Mouse (Mus musculus) kidney, embryonic 16.5 days (tissue): ENCODE results near the gene Gm15155. TPM values are rescaled to one million over a fixed set of nuclear protein-coding genes. Genes with fewer than 3 reads are reported as not detected.

Source experiments
- ATAC-seq: fragments of 200-750 bp; cut with Nextera tagmentation; 2 replicates; pipeline ENCODE4 v1.8.0; 2017; ENCODE audit warnings: moderate TSS enrichment; ENCODE audit not compliant: low FRiP score, low TSS enrichment
- H3K27ac ChIP-seq: fragments of 300-500 bp; sonication (generic); 2 replicates; pipeline ENCODE4 v1.5.1; 2014; ENCODE audit warnings: low read length
- H3K27me3 ChIP-seq: fragments of 300-500 bp; sonication (generic); 2 replicates; pipeline ENCODE4 v1.6.1; 2014; ENCODE audit warnings: low read length, control low read depth, mixed read lengths; ENCODE audit not compliant: insufficient read depth
- H3K36me3 ChIP-seq: fragments of 300-500 bp; sonication (generic); 2 replicates; pipeline ENCODE4 v1.6.1; 2014; ENCODE audit warnings: low read length, control low read depth, mixed read lengths; ENCODE audit not compliant: insufficient read depth
- H3K4me1 ChIP-seq: fragments of 300-500 bp; sonication (generic); 2 replicates; pipeline ENCODE4 v1.6.1; 2014; ENCODE audit warnings: low read length, control low read depth, mixed read lengths; ENCODE audit not compliant: insufficient read depth
- H3K4me2 ChIP-seq: fragments of 300-500 bp; sonication (generic); replicated peaks from 2 replicates; pipeline ENCODE4 v1.6.1; 2014; ENCODE audit warnings: low read depth, low read length
- H3K4me3 ChIP-seq: fragments of 300-500 bp; sonication (generic); 2 replicates; pipeline ENCODE4 v1.5.1; 2014; ENCODE audit warnings: mild to moderate bottlenecking, low read length
- H3K9ac ChIP-seq: fragments of 300-500 bp; sonication (generic); replicated peaks from 2 replicates; pipeline ENCODE4 v1.6.1; 2014; ENCODE audit warnings: low read length
- H3K9me3 ChIP-seq: fragments of 300-500 bp; sonication (generic); 2 replicates; pipeline ENCODE4 v1.6.1; 2016; ENCODE audit warnings: low read length, control low read depth
- WGBS: fragments of 180-500 bp; shearing (Covaris S2); extraction: QIAGEN DNeasy Blood & Tissue Kit; methylation state at CpG from one replicate; pipeline ENCODE4 v1.1.7; 2014; 5-methylcytosine and 5-hydroxymethylcytosine counted together
- polyA plus RNA-seq: library from polyadenylated mRNA; unstranded; fragments of >200 nt; fragmentation: Nextera tagmentation; extraction: Ambion mirVana; gene quantifications from 2 replicates; pipeline ENCODE4 v1.2.1, GENCODE M21; 2015

The Gm15155 gene
- polyA plus RNA-seq, result not detected in 2 replicates

DNA sequence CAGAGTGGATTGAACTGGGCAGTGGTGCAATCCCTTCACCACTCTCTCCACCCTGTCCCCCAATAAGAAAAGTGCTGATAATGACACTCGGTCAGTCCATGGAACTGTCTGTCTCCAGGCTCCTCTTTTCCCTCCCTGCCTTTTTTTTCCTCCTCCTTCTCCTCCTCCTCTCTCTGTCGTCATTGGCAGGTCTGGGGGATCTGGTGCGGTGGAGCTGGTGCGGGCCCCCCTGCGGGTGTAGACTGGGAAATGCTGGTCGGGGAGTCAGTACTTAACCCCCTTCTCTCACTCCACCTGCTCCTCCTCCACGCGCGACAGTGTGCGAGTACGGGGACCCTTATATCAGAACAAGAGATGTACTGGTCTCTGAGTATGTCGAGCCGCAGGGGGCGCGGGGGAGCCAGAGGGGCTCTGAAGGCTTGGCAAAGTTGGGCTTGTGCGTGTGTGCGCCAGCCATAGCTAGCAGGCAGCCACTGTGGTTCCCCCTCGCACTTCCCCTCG is at the start of gene Gm15155:
TSS of gene Gm15155 (plus strand) at position 401 of the 501 bp plus-strand sequence.
- Histone ChIP-seq H3K9me3 (no peaks in the 10 kb centered on the region), H3K4me3 (peak within 1 kb of the TSS; percentile 51), H3K36me3 (no peaks in the 10 kb centered on the region), H3K4me1 (no peaks in the 10 kb centered on the region), H3K27me3 (peaks cover 42% of the 10 kb centered on the region), H3K9ac (0 out of 2 replicates have a peak within 1 kb of the TSS, but pooled peaks have one; percentile 26), H3K4me2 (peak within 1 kb of the TSS; percentile 93), H3K27ac (no peak within 1 kb of the TSS)
- WGBS, result 28% methylated on average over 18 of the region's 19 CpGs
- ATAC-seq, result peak; percentile 18; the same call in 1 of the 2 replicates

DNA sequence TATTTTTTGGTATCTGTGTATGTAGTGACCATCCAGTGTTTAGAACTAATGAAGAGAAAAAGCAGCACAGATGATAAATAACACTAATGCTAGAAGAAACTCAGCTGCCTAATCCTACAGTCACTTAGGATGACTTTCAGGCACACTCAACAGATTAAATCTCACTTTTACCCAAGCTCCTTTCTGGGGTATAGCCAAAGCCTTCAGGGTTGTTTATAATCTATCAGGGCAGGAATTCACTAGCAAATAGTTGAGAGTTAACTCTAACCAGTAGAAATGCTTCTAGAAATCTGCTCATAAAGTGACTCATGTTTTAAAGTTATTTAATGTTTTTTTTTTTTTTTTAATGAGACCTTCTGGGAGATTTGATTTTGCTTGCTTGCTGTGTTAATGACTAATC is 44.8 kb upstream of the Gm15155 start:
- Histone ChIP-seq H3K27ac (no peak overlapping the region), H3K4me3 (no peak overlapping the region), H3K27me3 (no peaks in the 10 kb centered on the region), H3K36me3 (no peaks in the 10 kb centered on the region), H3K4me1 (no peaks in the 10 kb centered on the region), H3K9me3 (no peaks in the 10 kb centered on the region), H3K9ac (no peak overlapping the region), H3K4me2 (no peak overlapping the region)
- ATAC-seq, result no peak

DNA sequence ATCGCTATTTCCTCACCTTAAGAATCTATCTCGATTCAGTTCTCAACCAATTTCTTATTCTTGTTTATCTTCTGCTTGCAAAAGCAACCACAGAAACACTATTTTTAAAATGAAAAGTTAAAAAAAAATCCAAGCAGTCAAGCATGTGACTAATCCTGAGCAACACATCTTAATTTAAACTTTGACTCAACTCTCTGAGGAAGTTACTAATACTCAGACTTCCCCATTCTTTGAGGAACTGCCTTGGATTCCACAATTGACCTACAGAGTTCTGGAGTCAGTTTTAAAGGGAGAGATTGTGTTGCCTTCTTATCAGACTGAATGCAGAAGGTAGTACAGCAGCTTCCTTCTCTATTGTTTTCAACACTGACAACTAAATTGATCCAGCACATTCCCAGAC is 40.0 kb upstream of the Gm15155 start:
- H3K27me3 ChIP-seq, result no peaks in the 10 kb centered on the region
- H3K27ac ChIP-seq, result no peak overlapping the region
- 84% methylated on average over 2 of the region's 2 CpGs for WGBS
- H3K4me1 ChIP-seq, result no peaks in the 10 kb centered on the region
- no peak overlapping the region for H3K4me3 ChIP-seq
- ATAC-seq, result no peak
- H3K36me3 ChIP-seq, result no peaks in the 10 kb centered on the region
- H3K9me3 ChIP-seq, result no peaks in the 10 kb centered on the region
- no peak overlapping the region for H3K9ac ChIP-seq
- no peak overlapping the region for H3K4me2 ChIP-seq

DNA sequence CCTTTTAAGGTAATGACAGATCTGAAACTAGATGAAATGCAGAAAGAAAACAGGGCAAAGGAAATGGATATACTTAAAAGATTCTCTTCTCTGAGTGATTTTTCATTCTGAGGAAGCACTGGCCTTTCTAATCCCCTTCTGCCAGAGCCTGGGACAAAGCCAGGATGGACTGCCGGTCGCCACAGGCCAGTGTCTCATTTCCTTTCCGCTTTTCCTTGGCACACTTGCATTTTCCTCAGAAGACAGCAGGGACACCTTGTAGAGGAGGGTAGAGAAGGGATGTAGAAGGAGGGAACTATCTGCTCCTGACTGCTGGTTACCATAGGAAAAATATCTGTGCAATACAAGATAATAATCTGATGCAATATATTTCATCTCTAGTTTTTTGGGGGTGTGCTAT is 33.1 kb upstream of the Gm15155 start:
- WGBS, result 86% methylated on average over 3 of the region's 3 CpGs
- H3K4me2 ChIP-seq, result no peak overlapping the region
- no peak for ATAC-seq
- no peak overlapping the region for H3K27ac ChIP-seq
- no peak overlapping the region for H3K9ac ChIP-seq
- no peaks in the 10 kb centered on the region for H3K4me1 ChIP-seq
- H3K9me3 ChIP-seq, result no peaks in the 10 kb centered on the region
- H3K4me3 ChIP-seq, result no peak overlapping the region
- no peaks in the 10 kb centered on the region for H3K27me3 ChIP-seq
- H3K36me3 ChIP-seq, result no peaks in the 10 kb centered on the region

DNA sequence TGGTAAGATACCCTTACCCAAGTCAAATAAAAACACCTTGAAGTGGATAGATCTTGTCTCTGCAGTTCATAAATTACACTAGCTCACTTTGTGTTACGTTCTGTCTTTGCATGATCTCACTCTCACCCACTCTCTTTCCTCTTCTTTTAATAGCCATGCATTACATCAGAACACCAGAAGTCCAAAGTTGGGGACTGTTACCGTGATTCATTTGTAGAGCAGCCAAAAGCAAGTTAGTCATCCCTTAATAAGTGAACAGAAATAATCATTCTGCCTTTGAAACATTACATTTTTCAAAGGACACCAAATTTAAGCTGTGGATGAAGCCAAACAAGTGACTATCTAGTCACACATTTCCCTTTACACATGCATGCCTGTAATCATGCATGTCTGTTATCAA is 32.1 kb upstream of the Gm15155 start:
- WGBS, result 73% methylated on average over 2 of the region's 2 CpGs

DNA sequence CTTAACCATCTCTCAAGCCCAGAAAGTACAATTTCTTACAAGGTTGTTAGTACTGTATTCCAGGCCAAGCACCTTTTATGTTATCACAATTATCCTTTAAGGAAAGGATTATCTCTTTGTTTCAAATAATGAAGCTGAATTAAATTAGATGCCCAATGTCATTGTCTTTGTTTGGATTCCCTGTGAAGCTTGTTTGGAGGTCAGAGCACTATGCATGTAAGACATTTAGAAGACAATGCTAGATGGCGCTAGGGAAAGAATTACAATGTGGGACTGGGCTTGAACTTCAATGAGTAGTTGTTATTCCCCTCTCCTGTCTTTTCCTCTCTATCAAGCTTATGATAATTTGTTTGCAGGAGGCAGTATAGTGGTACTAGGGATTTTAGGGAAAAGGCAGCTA is 29.9 kb upstream of the Gm15155 start:
- no peak overlapping the region for H3K9ac ChIP-seq
- no peak overlapping the region for H3K27ac ChIP-seq
- no peaks in the 10 kb centered on the region for H3K4me1 ChIP-seq
- no peaks in the 10 kb centered on the region for H3K9me3 ChIP-seq
- no peak for ATAC-seq
- 75% methylated on average over 1 of the region's 1 CpGs for WGBS
- H3K36me3 ChIP-seq, result no peaks in the 10 kb centered on the region
- no peak overlapping the region for H3K4me2 ChIP-seq
- H3K27me3 ChIP-seq, result no peaks in the 10 kb centered on the region
- no peak overlapping the region for H3K4me3 ChIP-seq

More for the DNA sequence above, 32.1 kb upstream of the Gm15155 start:
- no peaks in the 10 kb centered on the region for H3K9me3 ChIP-seq
- H3K4me1 ChIP-seq, result no peaks in the 10 kb centered on the region
- H3K4me2 ChIP-seq, result no peak overlapping the region
- no peak overlapping the region for H3K9ac ChIP-seq
- no peaks in the 10 kb centered on the region for H3K27me3 ChIP-seq
- H3K36me3 ChIP-seq, result no peaks in the 10 kb centered on the region
- H3K27ac ChIP-seq, result no peak overlapping the region
- H3K4me3 ChIP-seq, result no peak overlapping the region
- ATAC-seq, result no peak

DNA sequence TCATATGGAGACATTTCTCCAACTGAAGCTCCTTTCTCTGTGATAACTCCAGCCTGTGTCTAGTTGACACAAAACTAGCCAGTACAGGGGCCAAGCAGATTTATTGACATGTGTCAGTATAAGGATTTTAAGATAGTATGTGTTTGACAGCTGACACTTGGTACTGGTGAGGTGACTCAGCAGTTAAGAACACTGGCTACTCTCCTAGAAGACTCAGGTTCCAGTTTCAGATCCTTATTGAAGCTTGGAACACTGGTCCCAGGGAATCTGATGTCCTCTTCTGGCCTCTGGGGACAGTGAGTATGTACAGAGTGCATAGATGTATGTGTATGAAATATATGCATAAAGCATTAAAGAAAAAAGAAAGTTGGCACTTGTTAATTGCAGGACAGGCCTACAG is 28.2 kb upstream of the Gm15155 start:
- H3K27ac ChIP-seq, result no peak overlapping the region
- no peak overlapping the region for H3K4me2 ChIP-seq
- H3K9ac ChIP-seq, result no peak overlapping the region
- H3K9me3 ChIP-seq, result no peaks in the 10 kb centered on the region
- H3K4me3 ChIP-seq, result no peak overlapping the region
- no peaks in the 10 kb centered on the region for H3K36me3 ChIP-seq
- H3K27me3 ChIP-seq, result no peaks in the 10 kb centered on the region
- no peaks in the 10 kb centered on the region for H3K4me1 ChIP-seq
- ATAC-seq, result no peak

DNA sequence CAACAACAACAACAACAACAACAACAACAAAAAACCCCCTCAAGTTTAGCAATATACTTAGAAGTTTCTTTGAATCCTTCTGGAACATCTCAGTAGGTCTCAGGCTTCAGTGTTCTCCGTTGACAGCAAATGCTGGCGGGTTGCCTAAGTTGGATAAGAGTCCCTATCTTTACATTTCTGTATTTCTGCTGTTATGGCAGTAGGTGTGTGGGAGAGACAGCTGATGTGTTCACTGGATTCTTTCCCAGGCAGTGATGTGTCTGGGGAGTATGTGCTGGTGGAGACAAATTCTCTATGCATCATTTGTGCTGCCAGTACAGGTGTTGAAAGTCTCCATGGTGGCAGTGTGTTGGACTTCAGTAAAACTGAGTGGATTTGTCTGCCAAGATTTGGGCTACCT is 23.3 kb upstream of the Gm15155 start:
- Histone ChIP-seq H3K4me2 (no peak overlapping the region), H3K9ac (no peak overlapping the region), H3K9me3 (no peaks in the 10 kb centered on the region), H3K4me1 (no peaks in the 10 kb centered on the region), H3K4me3 (no peak overlapping the region), H3K27ac (no peak overlapping the region), H3K36me3 (no peaks in the 10 kb centered on the region), H3K27me3 (no peaks in the 10 kb centered on the region; the same call in 1 of the 2 replicates)
- 90% methylated on average over 2 of the region's 2 CpGs for WGBS
- ATAC-seq, result no peak

DNA sequence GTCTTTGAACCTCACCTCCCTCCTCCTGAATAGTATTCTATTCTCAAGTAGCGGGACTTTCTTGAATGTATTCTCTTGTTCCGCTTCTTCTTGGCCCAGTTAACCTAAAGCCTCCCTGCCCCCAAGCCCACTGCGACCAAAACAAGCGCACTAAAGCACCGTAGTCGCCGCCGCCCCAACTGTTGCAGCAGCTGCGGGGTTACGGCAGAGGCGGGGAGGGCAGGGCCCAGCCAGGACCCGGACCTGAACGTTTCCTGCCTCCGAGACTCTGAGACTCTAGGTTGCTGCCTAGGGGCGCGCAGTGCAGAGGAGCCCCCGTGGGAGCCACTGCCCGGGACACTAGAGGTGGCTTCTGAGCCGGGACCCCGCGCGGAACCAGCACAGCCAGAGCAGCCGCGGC is 2.0 kb upstream of the Gm15155 start:
- Histone ChIP-seq H3K4me2 (peak overlapping the region; percentile 93), H3K27ac (no peak overlapping the region), H3K27me3 (peaks cover 42% of the 10 kb centered on the region), H3K36me3 (no peaks in the 10 kb centered on the region), H3K4me3 (peak overlapping the region; percentile 51), H3K9me3 (no peaks in the 10 kb centered on the region), H3K4me1 (no peaks in the 10 kb centered on the region), H3K9ac (no peak overlapping the region)
- 0 out of 2 replicates have a peak, but pooled peaks have one; percentile 26 for ATAC-seq
- 23% methylated on average over 24 of the region's 24 CpGs for WGBS

DNA sequence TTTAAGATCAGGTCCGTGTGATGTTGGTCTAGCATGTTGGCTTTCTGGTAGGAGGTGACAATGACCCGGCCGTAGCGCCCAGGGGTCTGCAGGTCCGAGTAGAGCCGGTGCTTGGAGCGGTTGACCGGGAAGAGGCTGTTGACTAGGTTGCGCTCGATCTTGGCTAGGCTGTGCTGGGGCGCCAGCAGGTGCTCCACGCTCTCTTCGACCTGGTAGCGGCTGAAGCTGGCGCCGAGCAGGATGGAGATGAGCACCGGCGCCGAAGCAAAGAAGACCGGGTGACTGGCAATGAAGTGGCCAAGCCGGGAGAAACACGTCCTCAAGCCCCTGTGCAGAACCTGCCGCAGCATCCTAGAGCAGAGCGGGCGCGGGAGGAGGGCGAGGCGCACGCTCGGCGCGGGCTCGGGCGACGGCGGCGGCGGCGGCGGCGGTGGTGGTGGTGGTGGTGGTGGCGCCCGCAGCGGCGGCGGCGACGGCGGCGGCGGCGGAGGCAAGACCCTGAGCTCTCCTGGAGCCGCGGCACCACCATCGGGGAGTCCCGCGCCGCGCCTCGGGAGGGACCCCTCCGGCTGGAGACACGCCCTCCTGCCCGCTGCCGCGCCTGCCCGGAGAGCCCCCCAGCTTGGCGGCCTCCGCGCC is 1.5 kb upstream of the Gm15155 start:
- Histone ChIP-seq H3K4me2 (peak overlapping the region; percentile 93), H3K9ac (0 out of 2 replicates have a peak overlapping the region, but pooled peaks have one; percentile 26), H3K27me3 (peaks cover 42% of the 10 kb centered on the region), H3K9me3 (no peaks in the 10 kb centered on the region), H3K4me3 (peak overlapping the region; percentile 51), H3K27ac (no peak overlapping the region), H3K36me3 (no peaks in the 10 kb centered on the region), H3K4me1 (no peaks in the 10 kb centered on the region)
- peak; percentile 68 for ATAC-seq
- WGBS, result 20% methylated on average over 22 of the region's 69 CpGs
